Mouse (Mus musculus) CD8-positive naive resting alpha-beta T cell, adult 2 months (primary cell): ENCODE data around the gene Ndufb4.

Source experiments
- DNase-seq, 2 experiments: peaks; one replicate each; pipeline ENCODE4 v3.0.0; 2022; ENCODE audit warnings: low read depth in 2 of 2, low spot score in 2 of 2

Ndufb4 gene

DNA sequence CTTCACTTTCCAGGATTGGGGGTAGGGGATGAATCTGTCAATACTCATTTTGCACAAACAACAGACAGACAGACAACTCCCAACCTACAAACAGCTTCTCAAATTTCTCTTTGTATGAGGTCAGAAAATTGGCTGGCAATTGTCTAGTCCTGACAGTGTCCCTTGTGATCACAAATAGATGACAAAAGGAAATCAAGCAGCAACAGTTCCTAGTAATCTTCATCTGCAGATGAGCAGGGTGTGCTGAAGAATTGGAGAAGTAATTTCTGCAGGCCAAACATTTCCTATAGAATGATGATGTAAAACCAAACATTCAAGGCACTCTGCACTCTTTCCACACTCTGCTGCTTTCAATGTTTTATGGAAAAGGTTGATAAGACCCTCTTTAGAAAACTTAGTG lies 16.5 kb downstream of the Ndufb4 start:
- DNase-seq: no peak

DNA sequence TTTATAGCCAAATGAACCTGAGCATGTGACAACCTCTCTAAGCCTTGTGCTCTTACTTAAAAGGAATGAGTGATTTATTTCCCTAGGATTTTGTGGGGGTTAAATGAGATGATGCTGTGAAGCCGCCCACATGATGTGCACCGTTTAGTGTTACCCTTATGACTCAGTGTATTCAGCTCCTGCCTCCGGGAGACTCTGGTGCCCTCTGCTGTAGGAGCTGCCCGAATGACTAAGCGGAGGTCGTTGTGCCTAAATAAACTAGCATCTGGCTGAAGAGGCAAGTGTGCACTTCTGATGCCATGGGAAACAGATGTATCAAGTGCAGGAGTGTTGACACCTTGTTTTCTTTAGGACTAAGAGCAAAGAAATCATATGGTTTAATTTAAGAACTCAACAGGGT lies 18.1 kb downstream of the Ndufb4 start:
- no peak for DNase-seq

DNA sequence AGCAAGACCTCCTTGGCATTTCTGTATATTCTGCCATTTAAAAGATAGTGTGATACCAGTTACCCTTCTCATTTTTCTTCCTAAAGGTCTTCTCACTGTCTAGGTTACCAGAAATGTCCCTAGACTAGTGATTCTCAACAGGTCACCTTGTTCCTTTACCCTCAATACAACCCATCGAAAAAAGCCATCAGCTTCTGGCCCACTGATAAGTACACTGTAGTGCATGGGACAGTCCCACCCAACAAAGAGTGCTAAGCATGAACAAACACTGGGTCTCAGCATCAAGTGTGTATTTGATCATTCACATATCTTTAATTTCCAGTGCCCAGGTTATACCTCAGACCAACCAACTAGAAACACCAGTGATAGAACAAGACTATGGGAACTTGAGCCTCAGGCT lies 19.2 kb downstream of the Ndufb4 start:
- DNase-seq: no peak

DNA sequence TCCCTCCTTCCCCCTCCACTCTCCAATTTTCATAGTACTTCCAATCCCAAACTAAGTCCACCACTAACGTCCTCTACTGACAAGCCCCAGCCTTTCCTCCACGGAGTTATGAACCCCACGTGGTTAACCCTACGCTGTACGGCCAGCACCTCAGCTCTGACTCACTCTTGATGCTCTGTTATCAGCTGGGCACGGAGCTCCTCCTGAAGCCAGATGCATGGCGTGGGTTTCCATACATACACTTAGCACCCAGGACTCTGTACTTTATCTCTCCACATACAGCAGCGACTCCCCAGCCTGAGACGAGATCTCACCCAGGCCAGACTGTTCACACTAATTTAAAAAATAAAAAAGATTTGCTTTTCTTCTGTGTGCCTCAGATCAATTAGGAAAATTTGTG lies 19.7 kb downstream of the Ndufb4 start:
- no peak for DNase-seq

DNA sequence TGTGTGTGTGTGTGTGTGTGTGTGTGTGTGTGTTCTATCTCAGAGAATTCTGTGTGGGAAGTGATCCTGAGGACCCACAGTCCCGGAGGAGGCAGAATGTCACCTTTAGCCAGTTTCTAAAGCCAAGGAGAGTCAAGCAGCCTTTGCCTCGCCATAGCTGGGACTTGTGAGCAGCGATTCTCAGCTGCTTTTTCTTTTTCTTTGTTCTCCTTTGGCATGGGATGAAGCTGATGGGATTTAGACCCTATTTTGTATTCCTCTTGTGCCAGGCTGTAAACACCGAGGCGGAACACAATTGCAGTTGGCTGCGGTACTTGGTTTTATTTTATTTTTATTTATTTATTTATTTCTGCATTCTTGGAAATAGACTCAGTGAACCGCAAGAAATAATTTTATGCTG lies 25.2 kb downstream of the Ndufb4 start:
- DNase-seq: no peak

DNA sequence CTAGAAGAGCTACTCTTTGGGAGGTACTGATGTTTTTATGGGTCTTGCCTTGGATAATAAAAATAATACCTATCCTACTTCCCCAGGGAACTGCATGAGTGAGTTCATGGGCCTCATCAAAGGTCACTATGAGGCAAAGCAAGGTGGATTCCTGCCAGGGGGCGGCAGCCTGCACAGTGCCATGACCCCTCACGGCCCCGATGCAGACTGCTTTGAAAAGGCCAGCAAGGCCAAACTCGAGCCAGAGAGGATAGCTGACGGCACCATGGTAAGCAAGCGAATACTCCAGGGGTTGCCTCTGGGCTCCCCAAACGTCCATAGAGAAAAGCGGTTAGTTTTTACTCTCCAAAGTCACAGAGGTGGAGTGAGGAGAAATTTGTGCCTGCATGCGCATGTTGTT lies 25.9 kb downstream of the Ndufb4 start:
- no peak for DNase-seq

DNA sequence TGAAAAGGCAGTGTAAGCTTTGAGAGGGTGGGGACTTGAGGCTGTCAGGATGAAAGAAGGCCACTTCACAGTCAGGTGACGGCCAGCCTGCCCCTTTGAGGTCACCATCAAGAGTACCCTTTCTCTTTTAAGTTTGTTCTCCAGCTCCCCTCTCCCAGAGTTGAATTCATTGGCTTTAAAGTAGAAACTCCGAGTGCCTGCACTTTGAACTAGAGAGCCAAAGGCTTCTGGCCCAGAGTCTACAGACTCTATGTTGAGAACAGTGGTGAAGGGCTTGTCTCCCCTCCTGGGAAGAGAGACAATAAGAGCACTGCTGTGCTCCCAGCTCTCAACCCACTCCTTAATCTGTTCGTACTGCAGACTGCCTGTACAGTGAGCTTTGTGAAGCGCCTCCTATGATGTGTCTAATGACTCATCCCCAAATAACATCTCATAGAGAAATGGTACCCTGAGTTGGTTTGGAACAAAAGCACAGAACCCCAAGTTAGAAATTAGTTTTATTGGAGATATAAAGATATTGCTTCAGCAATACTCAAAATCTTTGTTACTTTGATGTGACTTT lies 27.8 kb downstream of the Ndufb4 start:
- DNase-seq: no peak

DNA sequence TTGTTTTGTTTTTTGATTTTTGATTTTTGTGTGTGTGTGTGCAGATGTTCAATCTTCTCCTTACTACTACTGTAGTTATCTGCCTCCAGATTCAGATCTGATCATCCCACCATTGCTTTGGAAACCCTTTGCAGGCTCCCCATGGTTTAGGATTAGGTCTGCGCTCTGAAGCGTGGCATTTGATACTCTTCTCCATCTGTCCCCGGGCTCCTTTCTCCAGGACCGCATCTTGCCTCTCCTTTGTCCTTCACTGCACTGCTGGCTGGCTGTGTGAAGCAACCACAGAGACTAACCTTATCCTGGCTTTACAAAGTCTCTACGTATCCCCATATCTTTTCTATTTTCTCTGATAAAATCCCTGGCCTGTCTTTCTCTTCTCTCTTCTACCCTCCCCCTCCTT lies 31.3 kb downstream of the Ndufb4 start:
- DNase-seq: no peak

DNA sequence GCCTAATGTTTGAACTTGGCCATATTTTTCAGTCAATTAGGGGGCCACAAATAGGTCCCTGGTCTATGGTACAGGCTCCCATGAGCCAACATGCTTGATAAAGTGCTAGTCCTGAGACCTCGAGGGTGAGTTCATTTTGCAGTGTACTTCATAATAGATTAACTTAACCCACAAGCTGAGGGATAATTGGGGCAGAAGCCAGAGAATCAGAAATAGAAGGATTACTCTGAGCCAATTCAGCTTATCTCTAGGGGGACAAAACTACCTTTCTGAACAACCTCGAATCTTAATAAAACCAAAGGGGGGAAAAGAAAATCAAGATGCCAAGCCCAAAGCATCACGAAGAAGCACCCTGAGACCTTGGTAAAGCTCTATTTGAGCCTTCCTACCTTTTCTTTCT lies 31.9 kb downstream of the Ndufb4 start:
- no peak for DNase-seq

DNA sequence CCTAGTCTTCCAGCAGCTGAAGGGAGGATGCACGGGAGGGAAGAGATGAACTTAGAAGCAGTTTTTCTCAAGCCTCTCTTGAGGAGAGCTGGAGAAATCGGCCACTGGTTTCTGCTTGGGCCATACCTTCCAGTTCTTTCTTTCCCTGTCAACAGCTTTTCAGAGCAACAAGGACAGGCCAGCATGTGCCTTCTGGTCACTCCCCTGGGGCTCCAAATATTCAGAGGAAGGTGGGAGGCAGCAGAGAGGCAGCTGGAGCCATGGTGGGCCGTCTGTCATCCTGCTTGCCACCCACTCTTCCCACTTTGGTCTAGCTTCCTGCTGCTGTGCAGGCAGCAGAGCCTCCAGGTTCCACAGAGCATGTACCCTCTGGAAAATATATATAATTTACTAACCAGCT lies 36.6 kb downstream of the Ndufb4 start:
- DNase-seq: no peak

DNA sequence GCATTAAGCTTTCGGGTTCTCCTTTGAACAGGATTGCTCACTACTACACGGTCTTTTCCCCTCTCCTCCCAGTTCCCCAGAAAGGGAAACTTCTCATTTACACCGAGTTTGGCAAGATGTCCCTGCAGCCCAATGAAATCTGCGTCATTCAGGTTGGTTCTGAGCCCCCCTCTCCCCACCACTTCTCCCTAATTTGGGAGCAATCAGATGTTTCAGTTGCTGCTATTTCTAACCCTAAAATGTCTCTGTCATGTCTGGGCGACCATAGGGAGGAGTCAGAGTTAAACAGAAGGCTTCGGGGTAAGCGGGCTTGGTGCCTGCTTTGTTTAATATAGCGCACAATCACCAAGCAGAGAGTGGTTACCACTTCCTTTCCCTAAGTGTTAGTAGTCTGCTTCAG lies 38.1 kb downstream of the Ndufb4 start:
- no peak for DNase-seq

DNA sequence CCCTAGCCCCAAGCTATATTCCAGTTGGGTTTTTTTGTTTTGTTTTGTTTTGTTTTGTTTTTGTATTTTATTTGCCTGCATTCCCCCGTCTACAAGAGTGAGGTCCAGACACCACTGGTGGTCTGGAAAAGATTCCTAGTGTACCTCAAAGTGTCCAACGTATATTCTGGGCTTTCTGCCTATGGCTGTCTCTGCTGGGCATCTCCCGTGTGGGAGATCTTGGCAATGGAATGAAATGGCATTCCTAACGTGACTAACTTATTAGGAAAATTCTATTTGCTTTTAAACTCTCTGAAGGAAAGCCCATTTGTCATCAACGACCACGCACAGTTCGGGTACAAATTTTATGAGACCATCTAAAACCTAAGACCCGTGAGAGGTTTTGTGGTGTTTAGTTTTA lies 38.8 kb downstream of the Ndufb4 start:
- no peak for DNase-seq

DNA sequence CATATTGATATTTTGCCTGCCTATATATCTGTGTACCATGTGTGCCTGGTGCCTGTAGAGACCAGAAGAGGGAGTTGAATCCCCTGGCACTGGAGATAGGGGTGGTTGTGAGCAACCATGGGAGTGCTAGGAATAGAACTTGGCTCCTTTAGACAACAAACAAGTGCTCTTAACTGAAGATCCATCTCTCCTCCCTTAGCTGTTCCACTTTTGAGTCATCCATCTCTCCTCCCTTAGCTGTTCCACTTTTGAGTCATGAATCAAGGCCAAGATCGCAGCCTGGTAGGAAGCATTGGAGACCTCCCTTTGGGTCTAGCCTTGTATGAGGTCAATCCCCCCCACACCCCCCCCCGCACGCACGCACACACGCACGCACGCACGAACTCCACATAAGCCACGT lies 39.7 kb downstream of the Ndufb4 start:
- DNase-seq: no peak

DNA sequence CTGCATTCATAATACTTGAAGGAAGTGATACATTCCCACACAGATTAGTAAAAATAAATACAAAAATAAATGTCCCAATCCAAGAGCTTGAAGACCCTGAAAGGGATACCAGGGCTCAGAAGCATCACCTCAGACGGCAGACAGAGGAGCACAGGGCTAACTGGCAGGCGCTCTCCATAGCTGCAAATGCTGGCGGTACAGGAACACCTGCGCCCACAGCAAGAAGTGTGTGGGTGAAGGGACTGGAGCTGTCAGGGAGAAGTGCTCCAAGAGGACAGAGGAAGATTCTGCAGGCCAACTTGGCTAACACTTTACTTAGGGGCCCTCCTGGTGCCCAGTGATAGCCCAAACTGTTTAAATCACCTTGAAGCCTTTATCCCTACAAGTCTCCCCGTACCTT lies 42.2 kb downstream of the Ndufb4 start:
- DNase-seq: no peak

DNA sequence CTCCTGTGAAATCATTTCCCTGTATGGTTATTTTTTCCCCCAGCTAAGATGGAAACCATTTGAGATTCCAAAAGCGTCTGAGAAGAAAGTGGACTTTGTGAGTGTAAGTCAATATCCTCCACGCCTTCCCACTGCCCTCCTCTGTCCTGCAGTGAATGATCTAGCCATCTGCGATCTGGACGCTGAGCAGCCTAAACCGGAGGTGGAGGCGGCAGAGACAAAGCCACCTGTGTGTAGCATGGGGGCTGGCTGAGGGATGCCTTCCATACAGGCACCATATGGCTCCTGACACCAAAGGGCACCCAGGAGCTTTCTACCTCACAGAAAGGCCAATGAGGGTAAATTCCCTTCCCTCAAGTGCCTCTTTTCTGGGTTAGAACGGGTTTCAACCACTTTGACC lies 43.2 kb downstream of the Ndufb4 start:
- no peak for DNase-seq

DNA sequence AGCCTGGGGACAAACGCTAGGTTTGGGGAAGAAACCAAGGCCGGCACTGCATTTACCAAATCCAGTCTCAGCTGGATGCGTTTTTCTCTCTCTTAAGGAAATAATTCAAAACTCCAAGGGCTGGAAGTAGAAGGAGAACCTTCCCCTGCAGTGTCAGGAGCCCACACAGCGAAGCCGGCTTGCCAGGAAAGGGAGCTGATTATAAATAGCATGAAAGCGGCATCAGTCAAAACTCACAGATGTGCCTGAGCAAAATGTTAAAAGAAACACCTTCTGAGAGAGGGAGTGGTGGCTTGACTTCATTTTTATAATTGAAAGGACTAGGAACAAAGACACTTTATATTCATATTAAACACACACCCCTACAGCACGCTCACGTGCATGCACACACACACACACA lies 43.9 kb downstream of the Ndufb4 start:
- no peak for DNase-seq

DNA sequence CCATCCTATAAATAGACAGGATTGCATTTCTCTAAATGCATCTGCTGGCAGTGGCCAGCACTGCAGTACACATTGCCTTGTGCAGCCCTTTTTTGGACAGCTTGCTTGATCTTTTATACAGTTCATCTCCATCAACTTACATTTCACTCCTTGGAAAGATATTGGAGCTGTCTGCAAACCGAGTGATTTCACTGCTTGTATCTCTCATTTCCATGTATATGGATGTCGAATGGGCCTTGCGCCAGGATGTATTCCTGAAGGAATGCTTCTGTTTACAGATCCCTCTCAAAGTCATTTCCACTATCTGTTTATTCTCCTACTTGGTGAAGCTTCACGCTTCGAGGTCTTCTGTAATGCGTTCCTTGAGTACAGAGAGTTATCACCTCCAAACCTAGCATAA lies 50.0 kb downstream of the Ndufb4 start:
- DNase-seq: no peak

DNA sequence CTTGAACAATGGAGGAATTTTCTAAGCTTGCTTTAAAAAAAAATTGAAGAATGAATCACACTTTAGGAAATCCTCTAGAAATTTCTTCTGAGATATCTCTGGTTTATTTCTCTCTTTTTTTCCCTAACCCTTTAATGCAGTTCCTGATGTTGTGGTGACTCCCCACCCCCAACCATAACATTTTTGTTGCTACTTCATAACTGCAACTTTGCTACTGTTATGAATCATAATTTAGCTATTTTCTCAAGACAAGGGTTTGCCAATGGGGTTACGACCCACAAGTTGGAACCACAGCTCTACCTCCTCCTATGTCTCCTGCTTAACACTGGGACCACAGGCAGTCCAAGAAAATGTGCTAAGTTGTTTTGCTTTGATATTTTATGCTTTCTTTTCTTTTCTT lies 50.8 kb downstream of the Ndufb4 start:
- no peak for DNase-seq

DNA sequence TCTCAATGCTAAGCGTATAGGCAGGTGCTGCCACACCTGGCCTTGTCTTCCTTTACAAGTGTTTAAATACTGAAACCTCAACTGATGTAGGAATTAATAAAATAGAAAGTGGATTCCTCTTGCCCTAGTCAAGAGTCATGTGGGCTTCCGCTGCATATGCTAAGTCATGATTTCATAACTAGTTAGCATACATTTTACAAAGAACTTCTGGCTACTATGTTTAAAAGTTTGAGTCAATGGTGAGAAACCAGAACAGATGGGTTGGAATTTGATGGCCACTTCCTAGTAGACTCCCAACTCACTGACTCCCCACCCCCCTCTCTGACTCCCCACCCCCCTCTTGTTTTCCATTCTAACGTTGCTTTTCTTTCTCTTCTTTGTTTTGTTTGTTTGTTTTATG lies 54.9 kb downstream of the Ndufb4 start:
- DNase-seq: no peak

DNA sequence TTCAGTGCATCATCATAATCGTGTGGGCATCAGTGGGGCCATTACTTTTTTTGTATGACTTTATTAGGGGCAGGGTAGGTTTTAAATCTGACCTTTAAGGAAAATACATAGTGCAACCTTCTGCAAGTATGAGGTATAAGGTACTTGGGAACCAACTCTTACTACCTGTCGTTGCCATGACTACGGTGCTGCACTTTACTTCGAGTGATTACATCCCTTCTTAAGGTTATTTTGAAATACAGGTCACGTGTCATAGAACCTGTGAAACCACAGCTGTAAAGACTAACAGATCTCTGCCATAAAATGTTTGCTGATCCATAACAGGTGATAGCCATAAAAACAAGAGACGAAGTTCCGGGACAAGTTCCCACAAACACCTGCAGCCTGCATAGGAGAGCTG lies 55.8 kb downstream of the Ndufb4 start:
- no peak for DNase-seq

DNA sequence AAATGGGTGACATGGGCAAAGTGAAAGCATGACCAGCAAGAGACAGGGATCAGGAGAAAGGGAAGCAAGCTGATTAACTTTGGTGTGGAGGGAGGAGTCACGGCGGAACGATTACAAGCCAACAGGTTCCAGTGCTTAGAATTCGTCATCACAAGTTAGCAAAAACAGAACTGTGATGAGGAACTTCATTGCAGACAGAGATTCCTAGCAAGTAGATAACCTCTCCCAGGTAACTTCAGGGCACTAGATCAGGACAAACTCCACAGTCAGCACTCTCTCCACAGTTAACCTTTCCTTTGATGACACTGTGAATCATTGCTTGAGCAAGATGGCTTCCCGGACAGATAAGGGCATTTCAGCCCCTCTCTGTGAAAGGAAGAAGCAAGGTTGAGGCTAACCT lies 56.8 kb downstream of the Ndufb4 start:
- DNase-seq: no peak
